Mouse (Mus musculus) MEL (cell line): ENCODE data around the gene Arhgap24. TPM values are rescaled to one million over a fixed set of nuclear protein-coding genes. Genes with fewer than 3 reads are reported as not detected.

Experiments
- DNase-seq: peaks from one replicate; pipeline ENCODE4 v3.0.0; 2011; ENCODE audit warnings: low read depth, low spot score
- H3K27ac ChIP-seq: 2 replicates; pipeline ENCODE4 v1.5.1; 2012; ENCODE audit warnings: low read depth, mild to moderate bottlenecking, control low read depth, low read length, moderate library complexity; ENCODE audit not compliant: control insufficient read depth
- H3K27me3 ChIP-seq, 2 experiments: fragments of 150-350 bp in 1 of 2; sonication (generic) in 1 of 2; 2 replicates each; pipeline ENCODE4 v1.6.1; 2012; ENCODE audit warnings: low read length in 2 of 2, mild to moderate bottlenecking in 2 of 2, improper control_type of control experiment in 1 of 2, moderate library complexity in 1 of 2; ENCODE audit not compliant: insufficient read depth in 2 of 2, control insufficient read depth in 1 of 2
- H3K36me3 ChIP-seq, 2 experiments: 2 replicates each; pipeline ENCODE4 v1.6.1; 2012 to 2014; ENCODE audit warnings: low read length in 2 of 2, improper control_type of control experiment in 1 of 2, inconsistent platforms in 1 of 2, mild to moderate bottlenecking in 1 of 2; ENCODE audit not compliant: insufficient read depth in 2 of 2, control insufficient read depth in 1 of 2
- H3K4me1 ChIP-seq, 2 experiments: fragments of 150-350 bp in 1 of 2; sonication (generic) in 1 of 2; 2 replicates each; pipeline ENCODE4 v1.6.1; 2012; ENCODE audit warnings: low read length in 2 of 2, improper control_type of control experiment in 1 of 2, mild to moderate bottlenecking in 1 of 2; ENCODE audit not compliant: insufficient read depth in 2 of 2, control insufficient read depth in 1 of 2
- H3K4me3 ChIP-seq, 2 experiments: fragments of 150-350 bp in 1 of 2; sonication (generic) in 1 of 2; 2 replicates each; pipeline ENCODE4 v1.5.1; 2012; ENCODE audit warnings: low read depth in 2 of 2, low read length in 2 of 2, mild to moderate bottlenecking in 2 of 2, moderate library complexity in 2 of 2, control low read depth in 1 of 2, improper control_type of control experiment in 1 of 2; ENCODE audit not compliant: control insufficient read depth in 1 of 2, insufficient read depth in 1 of 2
- H3K79me2 ChIP-seq: 2 replicates; pipeline ENCODE4 v1.6.1; 2012; ENCODE audit warnings: mild to moderate bottlenecking, low read length, moderate library complexity; ENCODE audit not compliant: control insufficient read depth, poor library complexity, insufficient read depth
- H3K9ac ChIP-seq: 2 replicates; pipeline ENCODE4 v1.6.1; 2012; ENCODE audit warnings: low read depth, mild to moderate bottlenecking, control low read depth, low read length, moderate library complexity; ENCODE audit not compliant: control insufficient read depth, poor library complexity, severe bottlenecking
- H3K9me3 ChIP-seq: fragments of 150-350 bp; sonication (generic); replicated peaks from 2 replicates; pipeline ENCODE4 v1.6.1; 2012; ENCODE audit warnings: mild to moderate bottlenecking, low read length, improper control_type of control experiment, moderate library complexity; ENCODE audit not compliant: insufficient read depth
- CTCF ChIP-seq, 3 experiments: IDR thresholded peaks in 2 of 3; conservative IDR thresholded peaks in 1 of 3; 2 replicates each; pipeline ENCODE4 v1.5.1; 2011 to 2012; ENCODE audit warnings: low read length in 3 of 3, low read depth in 2 of 3, mild to moderate bottlenecking in 2 of 3, improper control_type of control experiment in 1 of 3, inconsistent platforms in 1 of 3, mixed read lengths in 1 of 3, moderate library complexity in 1 of 3; ENCODE audit not compliant: control insufficient read depth in 1 of 3, insufficient read depth in 1 of 3, poor library complexity in 1 of 3, severe bottlenecking in 1 of 3
- E2F4 ChIP-seq: IDR thresholded peaks from 2 replicates; pipeline ENCODE4 v1.6.1; 2011; ENCODE audit warnings: low read depth, low read length, improper control_type of control experiment, borderline replicate concordance
- ELF1 ChIP-seq: IDR thresholded peaks from 2 replicates; pipeline ENCODE4 v1.6.1; 2014; ENCODE audit warnings: low read depth, mild to moderate bottlenecking, inconsistent platforms, low read length, improper control_type of control experiment, moderate library complexity
- EP300 ChIP-seq, 2 experiments: IDR thresholded peaks; 2 replicates each; pipeline ENCODE4 v1.6.1; 2011; ENCODE audit warnings: improper control_type of control experiment in 2 of 2, low read length in 2 of 2, low read depth in 1 of 2, mild to moderate bottlenecking in 1 of 2
- GATA1 ChIP-seq: IDR thresholded peaks from 2 replicates; pipeline ENCODE4 v1.6.1; 2011; ENCODE audit warnings: low read depth, low read length, improper control_type of control experiment
- HCFC1 ChIP-seq: IDR thresholded peaks from 2 replicates; pipeline ENCODE4 v1.6.1; 2012; ENCODE audit warnings: low read depth, mild to moderate bottlenecking, inconsistent platforms, low read length, improper control_type of control experiment, moderate library complexity
- KAT2A ChIP-seq: conservative IDR thresholded peaks from 2 replicates; pipeline ENCODE4 v1.6.1; 2012; ENCODE audit warnings: low read depth, low read length, improper control_type of control experiment, inconsistent platforms
- MAFK ChIP-seq: IDR thresholded peaks from 2 replicates; pipeline ENCODE4 v1.6.1; 2011; ENCODE audit warnings: low read depth, mild to moderate bottlenecking, low read length, improper control_type of control experiment, borderline replicate concordance
- MAX ChIP-seq: IDR thresholded peaks from 2 replicates; pipeline ENCODE4 v1.6.1; 2011; ENCODE audit warnings: low read length, improper control_type of control experiment
- MXI1 ChIP-seq: IDR thresholded peaks from 2 replicates; pipeline ENCODE4 v1.6.1; 2011; ENCODE audit warnings: mild to moderate bottlenecking, low read depth, low read length, improper control_type of control experiment
- MYB ChIP-seq: IDR thresholded peaks from 2 replicates; pipeline ENCODE4 v1.6.1; 2011; ENCODE audit warnings: mild to moderate bottlenecking, low read depth, low read length, improper control_type of control experiment
- MYC ChIP-seq: IDR thresholded peaks from 2 replicates; pipeline ENCODE4 v1.6.1; 2011; ENCODE audit warnings: low read depth, mild to moderate bottlenecking, low read length, improper control_type of control experiment, moderate library complexity
- NELFE ChIP-seq: IDR thresholded peaks from 2 replicates; pipeline ENCODE4 v1.6.1; 2011; ENCODE audit warnings: low read depth, low read length, improper control_type of control experiment
- NRF1 ChIP-seq: IDR thresholded peaks from 2 replicates; pipeline ENCODE4 v1.6.1; 2014; ENCODE audit warnings: low read depth, mild to moderate bottlenecking, inconsistent platforms, low read length, improper control_type of control experiment, moderate library complexity; ENCODE audit not compliant: poor library complexity, insufficient read depth, severe bottlenecking
- POLR2A ChIP-seq, 2 experiments: IDR thresholded peaks; 2 replicates each; pipeline ENCODE4 v1.6.1; 2011 to 2012; ENCODE audit warnings: low read length in 2 of 2, mild to moderate bottlenecking in 2 of 2, control low read depth in 1 of 2, improper control_type of control experiment in 1 of 2, low read depth in 1 of 2, moderate library complexity in 1 of 2; ENCODE audit not compliant: control insufficient read depth in 1 of 2, insufficient read depth in 1 of 2, poor library complexity in 1 of 2
- POLR2AphosphoS5 ChIP-seq: IDR thresholded peaks from 2 replicates; pipeline ENCODE4 v1.6.1; 2012; ENCODE audit warnings: low read depth, borderline replicate concordance, mild to moderate bottlenecking, inconsistent platforms, low read length, moderate library complexity, mixed read lengths
- RCOR1 ChIP-seq: IDR thresholded peaks from 2 replicates; pipeline ENCODE4 v1.6.1; 2012; ENCODE audit warnings: low read depth, mild to moderate bottlenecking, inconsistent platforms, low read length, improper control_type of control experiment
- SIN3A ChIP-seq: IDR thresholded peaks from 2 replicates; pipeline ENCODE4 v1.6.1; 2012; ENCODE audit warnings: low read length, improper control_type of control experiment, inconsistent platforms
- SMC3 ChIP-seq: IDR thresholded peaks from 2 replicates; pipeline ENCODE4 v1.6.1; 2011; ENCODE audit warnings: low read depth, low read length, improper control_type of control experiment
- TAL1 ChIP-seq: IDR thresholded peaks from 2 replicates; pipeline ENCODE4 v1.6.1; 2012; ENCODE audit warnings: mild to moderate bottlenecking, inconsistent platforms, low read length, moderate library complexity, mixed read lengths
- TBP ChIP-seq: IDR thresholded peaks from 2 replicates; pipeline ENCODE4 v1.8.0; 2011; ENCODE audit warnings: low read depth, low read length, improper control_type of control experiment
- TCF12 ChIP-seq: IDR thresholded peaks from 2 replicates; pipeline ENCODE4 v1.6.1; 2014; ENCODE audit warnings: low read depth, mild to moderate bottlenecking, inconsistent platforms, low read length, improper control_type of control experiment, moderate library complexity
- UBTF ChIP-seq: IDR thresholded peaks from 2 replicates; pipeline ENCODE4 v1.6.1; 2012; ENCODE audit warnings: low read depth, mild to moderate bottlenecking, inconsistent platforms, low read length, improper control_type of control experiment, moderate library complexity, borderline replicate concordance; ENCODE audit not compliant: insufficient read depth
- USF1 ChIP-seq: IDR thresholded peaks from 2 replicates; pipeline ENCODE4 v1.6.1; 2014; ENCODE audit warnings: low read depth, mild to moderate bottlenecking, inconsistent platforms, low read length, improper control_type of control experiment, moderate library complexity
- USF2 ChIP-seq, 2 experiments: IDR thresholded peaks; 2 replicates each; pipeline ENCODE4 v1.6.1; 2011 to 2012; ENCODE audit warnings: improper control_type of control experiment in 2 of 2, low read length in 2 of 2, borderline replicate concordance in 1 of 2, inconsistent platforms in 1 of 2, low read depth in 1 of 2, mild to moderate bottlenecking in 1 of 2; ENCODE audit not compliant: insufficient read depth in 1 of 2
- ZMIZ1 ChIP-seq: IDR thresholded peaks from 2 replicates; pipeline ENCODE4 v1.6.1; 2012; ENCODE audit warnings: low read depth, mild to moderate bottlenecking, inconsistent platforms, low read length, improper control_type of control experiment, moderate library complexity
- ZNF384 ChIP-seq: IDR thresholded peaks from 2 replicates; pipeline ENCODE4 v1.6.1; 2012; ENCODE audit warnings: low read depth, mild to moderate bottlenecking, inconsistent platforms, low read length, improper control_type of control experiment
- polyA plus RNA-seq, 2 experiments: library from polyadenylated mRNA; stranded (reverse) in 1 of 2; unstranded in 1 of 2; fragments of >175 nt in 1 of 2; fragments of >200 nt in 1 of 2; gene quantifications; 2 replicates each; pipeline versions ENCODE4 v1.2.1 to v1.2.4; 2012; ENCODE audit warnings: low replicate concordance in 2 of 2, low read depth in 1 of 2; ENCODE audit not compliant: insufficient read length in 2 of 2, insufficient read depth in 1 of 2, missing spikeins in 1 of 2
- total RNA-seq: library from RNA; depleted of rRNA; stranded (reverse); fragments of 300-350 nt; gene quantifications from 2 replicates; pipeline ENCODE4 v1.2.3, GENCODE M21; 2012

Gene Arhgap24
- total and polyA plus RNA-seq, 3 experiments, result not detected

DNA sequence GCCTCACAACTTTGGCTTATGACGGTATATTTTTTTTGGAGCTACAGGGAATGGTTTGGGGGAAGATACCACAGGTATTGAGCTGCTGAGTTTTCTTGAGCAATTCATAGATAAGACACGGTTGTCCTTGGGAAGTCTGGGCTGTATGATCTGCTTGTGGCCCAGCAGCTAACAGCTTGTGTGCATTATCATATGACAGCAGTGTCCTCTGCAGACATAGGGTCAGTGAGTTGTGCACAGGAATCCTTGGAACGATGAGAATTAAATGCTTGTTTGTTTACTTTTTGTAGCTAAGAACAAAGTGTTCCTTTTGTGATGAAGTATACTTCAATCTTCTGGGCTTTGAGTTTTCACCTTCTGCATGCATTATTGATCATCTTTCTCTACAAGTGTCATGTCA, 21.9 kb downstream of the Arhgap24 start:
- no peak for DNase-seq
- TF ChIP-seq NELFE (no peak), USF1 (no peak), MYB (no peak), RCOR1 (no peak), TBP (no peak), POLR2A (IDR thresholded peaks at IDR 0.05; ENCODE audit: control insufficient read depth in 1 of 2, insufficient read depth in 1 of 2, low read depth in 1 of 2, low read length in 2 of 2, poor library complexity in 1 of 2) (no peak), ELF1 (no peak), KAT2A (no peak), SMC3 (no peak), UBTF (no peak), TAL1 (no peak), POLR2AphosphoS5 (no peak), E2F4 (no peak), TCF12 (no peak), EP300 (IDR thresholded peaks at IDR 0.05; ENCODE audit: low read depth in 1 of 2, low read length in 2 of 2) (no peak), HCFC1 (no peak), GATA1 (no peak), MAFK (no peak)
- Histone ChIP-seq H3K27ac (no peak overlapping the region), H3K27me3 (no peaks in the 10 kb centered on the region), H3K36me3 (no peaks in the 10 kb centered on the region), H3K4me1 (no peaks in the 10 kb centered on the region), H3K9ac (no peak overlapping the region), H3K9me3 (no peaks in the 10 kb centered on the region), H3K79me2 (no peaks in the 10 kb centered on the region), H3K4me3 (no peak overlapping the region)

DNA sequence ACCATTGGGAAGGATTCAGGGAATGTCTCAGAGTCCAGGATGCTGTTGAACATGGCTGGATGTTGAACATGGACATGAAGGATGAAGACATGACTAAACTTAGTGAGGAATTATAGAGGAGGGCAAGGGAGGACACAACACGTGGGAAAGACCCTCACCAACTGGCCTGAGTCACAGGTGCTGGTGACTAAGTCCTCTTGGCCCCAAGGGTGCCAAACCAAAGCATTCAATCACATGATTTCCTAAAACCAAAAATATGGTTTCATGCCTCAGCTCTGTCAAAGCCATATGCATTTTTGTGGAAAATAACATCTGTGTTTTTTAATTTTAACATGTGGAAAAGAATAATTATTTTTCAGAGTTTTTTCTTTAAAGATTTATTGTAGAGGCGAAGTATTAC, 22.7 kb downstream of the Arhgap24 start:
- no peaks in the 10 kb centered on the region for H3K36me3 ChIP-seq
- no peak overlapping the region for H3K27ac ChIP-seq
- H3K4me1 ChIP-seq, result no peaks in the 10 kb centered on the region

More for the DNA sequence above, 22.7 kb downstream of the Arhgap24 start:
- no peak overlapping the region for H3K4me3 ChIP-seq
- H3K79me2 ChIP-seq, result no peaks in the 10 kb centered on the region
- TF ChIP-seq ZMIZ1 (no peak), RCOR1 (no peak), TAL1 (no peak), CTCF (IDR thresholded peaks at IDR 0.05 in 2 of 3, conservative IDR thresholded peaks at IDR 0.05 in 1 of 3; ENCODE audit: control insufficient read depth in 1 of 3, insufficient read depth in 1 of 3, low read depth in 2 of 3, low read length in 3 of 3, poor library complexity in 1 of 3, severe bottlenecking in 1 of 3) (no peak), MXI1 (no peak), MYC (no peak), HCFC1 (no peak), SIN3A (no peak), TBP (no peak), ELF1 (no peak), ZNF384 (no peak), MAX (no peak), USF2 (IDR thresholded peaks at IDR 0.05; ENCODE audit: borderline replicate concordance in 1 of 2, insufficient read depth in 1 of 2, low read depth in 1 of 2, low read length in 2 of 2) (no peak), USF1 (no peak), NRF1 (no peak), MYB (no peak)
- H3K9ac ChIP-seq, result no peak overlapping the region
- no peaks in the 10 kb centered on the region for H3K27me3 ChIP-seq
- H3K9me3 ChIP-seq, result no peaks in the 10 kb centered on the region
- no peak for DNase-seq
